Mouse (Mus musculus) kidney, postnatal 14 days (tissue): ENCODE results near the gene Trpm3.

Experiments used
- DNase-seq: peaks from one replicate; pipeline ENCODE4 v3.0.0; 2022; ENCODE audit warnings: mixed read lengths

The Trpm3 gene

DNA sequence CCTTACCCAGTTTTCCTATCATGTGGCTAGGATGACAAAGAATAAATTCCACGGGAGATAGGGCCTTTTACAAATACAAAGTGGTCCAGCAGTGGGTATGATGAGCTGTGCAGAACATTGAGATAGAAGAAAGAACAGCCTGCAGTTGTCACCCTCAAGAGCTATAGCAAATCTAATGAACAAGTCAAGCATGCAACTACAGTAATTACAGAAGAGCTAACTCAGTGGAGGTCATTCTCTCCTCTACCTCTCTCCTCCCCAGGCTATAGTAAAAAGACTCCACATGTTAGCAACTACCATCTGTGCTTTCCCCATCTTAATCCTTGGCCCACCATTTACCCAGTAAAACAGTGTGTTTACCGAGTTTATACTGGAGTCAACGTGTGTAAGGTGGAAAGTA is 629.4 kb downstream of the Trpm3 start:
- DNase-seq = no peak

DNA sequence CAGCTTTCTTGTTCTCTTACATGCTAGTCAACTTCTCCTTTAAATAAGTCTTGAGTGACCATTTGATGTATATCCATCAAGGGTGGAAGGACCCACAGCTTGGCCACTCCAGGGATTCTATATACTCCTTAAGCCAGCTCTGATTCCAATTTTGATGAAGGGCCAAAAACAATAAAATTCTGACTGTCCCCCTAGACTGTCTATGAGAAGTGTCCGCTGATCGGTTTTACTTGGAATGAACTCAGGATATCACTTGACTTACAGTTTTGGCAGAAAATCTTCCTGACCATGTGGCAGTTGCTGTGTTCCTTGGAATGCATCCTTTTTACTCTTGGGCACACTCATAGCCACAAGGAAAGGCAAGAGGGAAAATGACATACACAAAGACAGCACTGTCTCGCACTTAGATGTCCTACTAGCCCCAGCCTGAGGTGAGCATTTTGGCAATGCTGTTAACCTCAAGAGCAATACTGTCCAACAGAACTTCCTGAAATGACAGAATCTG is 636.4 kb downstream of the Trpm3 start:
- DNase-seq = no peak

DNA sequence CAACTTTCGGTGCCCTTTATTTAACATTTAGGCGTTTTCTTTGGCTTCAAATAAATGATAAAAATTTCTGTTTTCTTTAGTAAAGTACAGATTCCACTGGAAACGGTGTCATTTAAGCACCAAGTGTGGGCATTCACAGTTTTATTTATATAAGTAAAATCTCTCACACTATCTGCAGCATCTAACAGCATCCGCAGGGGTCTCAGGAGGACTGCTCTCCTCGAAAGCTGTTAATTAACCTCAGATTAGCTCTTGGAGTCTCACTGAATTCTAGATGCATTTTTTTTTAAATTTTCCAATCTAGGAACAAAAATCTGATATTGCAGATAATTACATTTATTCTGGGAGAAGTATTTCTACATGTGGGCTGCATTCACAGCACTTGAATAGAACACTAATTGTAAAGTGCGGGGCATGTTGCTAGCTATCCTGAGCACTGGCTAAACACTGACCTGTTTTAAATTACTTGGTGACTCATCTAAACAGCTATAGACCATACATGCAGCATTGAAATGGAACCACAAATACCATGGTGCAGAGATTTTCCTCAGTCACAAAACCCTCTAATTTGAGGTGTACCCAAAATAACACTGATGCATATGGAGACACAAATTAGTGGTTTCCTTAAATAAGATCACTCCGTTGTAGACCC is 641.5 kb downstream of the Trpm3 start:
- no peak for DNase-seq

DNA sequence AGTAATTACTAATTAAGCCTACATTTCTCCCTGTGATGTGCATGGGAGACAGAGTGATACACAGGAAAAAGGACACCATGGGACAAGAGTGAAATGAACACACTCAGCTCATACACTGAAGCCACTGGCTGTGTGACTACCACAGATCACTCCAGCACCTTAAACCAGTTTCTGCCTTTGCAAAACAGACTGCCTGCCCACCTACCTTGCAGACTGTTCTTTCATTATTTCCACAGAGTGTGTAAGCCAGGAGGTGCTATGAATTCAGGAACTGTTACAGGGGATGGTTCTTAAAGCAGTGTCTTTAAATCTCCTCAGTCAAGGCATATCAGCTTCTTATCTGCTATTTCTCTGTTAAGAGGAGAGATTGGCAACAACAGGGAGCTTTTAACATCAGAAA is 642.7 kb downstream of the Trpm3 start:
- DNase-seq = no peak

DNA sequence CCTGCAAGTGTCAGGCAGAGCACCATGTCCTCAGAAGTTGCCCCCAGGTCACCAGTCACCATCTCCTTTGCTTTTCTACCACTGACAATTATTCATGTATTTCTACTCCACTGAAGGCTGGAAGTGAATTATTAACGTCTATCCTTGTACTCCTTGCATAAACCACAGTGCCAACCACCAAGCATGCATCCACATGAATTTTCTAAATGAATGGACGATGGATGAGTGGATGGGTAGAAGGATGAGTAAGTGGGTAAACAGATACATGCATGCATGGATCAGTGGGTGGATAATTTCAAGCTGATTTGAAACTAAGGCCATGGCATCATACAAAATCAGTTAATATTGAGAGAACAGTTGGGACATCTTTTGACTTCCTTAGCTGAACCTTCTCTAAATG is 644.9 kb downstream of the Trpm3 start:
- DNase-seq = no peak

DNA sequence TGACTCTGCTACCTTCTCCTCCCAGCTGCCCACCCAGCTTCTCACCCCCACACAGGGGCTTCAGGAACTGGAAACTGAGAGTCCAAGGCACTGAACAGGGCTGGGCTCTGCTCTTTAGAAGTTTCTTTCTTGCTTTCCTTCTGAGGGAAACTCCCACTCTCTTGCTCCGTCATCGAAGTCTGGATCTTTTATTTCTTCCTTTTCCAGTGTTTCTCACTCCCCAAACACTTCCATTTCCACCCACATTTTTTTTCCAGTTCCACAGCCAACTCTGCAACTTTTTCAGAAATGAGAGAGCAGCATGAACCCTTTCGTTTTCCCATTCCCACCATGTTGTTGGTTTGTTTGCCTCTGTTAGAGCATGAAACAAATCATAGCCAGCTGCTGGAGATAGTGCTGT is 650.9 kb downstream of the Trpm3 start:
- no peak for DNase-seq

DNA sequence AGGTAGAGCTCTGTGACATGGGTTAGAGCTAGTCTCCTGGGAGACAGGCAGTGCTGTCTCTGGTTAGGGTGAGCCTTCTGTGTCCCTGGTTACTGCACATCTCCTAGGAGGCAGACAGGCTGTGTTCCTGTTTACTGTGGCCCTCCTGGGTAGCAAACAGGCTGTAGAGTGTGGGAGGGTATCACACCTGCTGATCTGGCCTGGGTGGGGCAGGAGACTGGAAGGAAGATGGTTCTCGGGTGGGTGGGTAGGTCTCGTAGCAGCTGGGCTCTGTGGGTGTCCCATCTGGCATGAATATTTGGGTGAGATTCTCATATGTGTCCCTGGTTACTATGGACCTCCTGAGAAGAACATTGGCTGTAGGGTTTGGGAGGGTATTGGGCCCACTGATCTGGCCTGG is 658.1 kb downstream of the Trpm3 start:
- no peak for DNase-seq

DNA sequence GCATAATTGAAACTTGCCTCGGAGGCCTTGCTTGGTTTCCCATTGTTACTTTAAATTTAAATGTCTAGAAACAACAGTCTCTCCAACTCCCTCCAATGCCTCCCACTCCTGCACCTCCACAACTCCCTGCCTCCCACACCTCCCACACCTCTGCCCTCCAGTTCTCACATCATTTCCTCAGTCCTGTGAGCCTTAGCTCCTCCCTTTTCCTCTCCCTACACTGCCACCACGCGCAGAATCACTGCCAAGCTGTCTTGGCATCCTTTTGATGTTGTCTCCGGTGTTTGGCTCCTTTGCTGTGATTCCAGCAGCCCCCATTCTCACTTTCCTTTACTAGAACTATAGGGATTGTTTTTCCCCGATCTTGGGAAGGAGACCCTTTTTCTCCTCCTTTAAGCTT is 661.6 kb downstream of the Trpm3 start:
- DNase-seq = no peak

DNA sequence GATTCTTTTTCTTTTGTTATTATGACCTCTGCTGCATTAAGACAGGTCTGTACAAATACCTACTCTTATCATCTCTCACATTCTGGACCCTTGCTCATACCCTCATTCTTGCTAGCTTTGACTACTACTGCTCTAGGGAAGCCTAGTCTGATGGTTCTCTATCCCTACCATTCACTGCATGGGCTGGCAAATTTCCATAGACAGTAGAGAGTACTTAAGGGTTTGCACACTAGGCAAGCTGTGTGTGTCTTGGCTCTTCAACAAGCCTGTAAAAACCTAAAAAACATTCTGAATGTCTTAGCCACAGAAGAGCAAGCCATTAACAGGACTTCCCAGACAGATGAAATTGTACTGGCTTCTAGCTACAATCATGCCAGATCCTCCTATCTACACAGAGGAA is 664.5 kb downstream of the Trpm3 start:
- no peak for DNase-seq

DNA sequence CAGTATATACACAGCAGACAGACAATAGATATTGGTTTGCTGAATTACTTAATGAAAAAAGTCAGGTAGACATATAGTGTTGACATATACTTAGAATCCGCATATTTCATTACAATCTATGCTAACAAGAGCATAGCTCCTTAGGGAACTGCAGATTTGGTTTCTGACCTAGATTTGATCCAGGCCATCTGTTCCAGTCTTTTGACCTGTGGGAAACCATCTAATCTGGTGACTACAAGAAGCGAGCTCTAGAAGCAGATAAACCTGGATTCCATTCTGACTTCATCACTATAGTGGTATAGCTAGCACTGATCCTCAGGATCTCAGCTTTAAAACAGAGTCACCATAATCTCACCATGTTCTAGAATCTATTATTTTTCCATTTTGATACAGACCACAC is 665.5 kb downstream of the Trpm3 start:
- no peak for DNase-seq

DNA sequence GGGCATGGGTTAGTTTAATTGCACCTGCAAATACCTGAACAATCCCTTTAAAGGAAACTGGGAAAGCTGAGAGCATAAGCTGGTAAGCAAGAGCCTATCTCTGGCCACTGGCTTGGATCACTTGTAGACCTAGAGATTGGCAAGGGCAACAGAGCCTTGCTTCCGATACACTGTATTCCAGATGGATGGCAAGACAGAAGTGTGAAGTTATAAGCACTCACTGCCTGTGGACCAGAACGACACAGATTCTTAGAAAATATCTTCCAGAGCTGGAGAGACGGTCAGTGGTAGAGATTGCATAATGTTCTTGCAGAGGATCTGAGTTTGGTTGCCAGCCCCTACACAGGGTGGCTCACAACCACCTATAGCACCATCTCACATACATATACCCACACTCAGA is 671.4 kb downstream of the Trpm3 start:
- no peak for DNase-seq

DNA sequence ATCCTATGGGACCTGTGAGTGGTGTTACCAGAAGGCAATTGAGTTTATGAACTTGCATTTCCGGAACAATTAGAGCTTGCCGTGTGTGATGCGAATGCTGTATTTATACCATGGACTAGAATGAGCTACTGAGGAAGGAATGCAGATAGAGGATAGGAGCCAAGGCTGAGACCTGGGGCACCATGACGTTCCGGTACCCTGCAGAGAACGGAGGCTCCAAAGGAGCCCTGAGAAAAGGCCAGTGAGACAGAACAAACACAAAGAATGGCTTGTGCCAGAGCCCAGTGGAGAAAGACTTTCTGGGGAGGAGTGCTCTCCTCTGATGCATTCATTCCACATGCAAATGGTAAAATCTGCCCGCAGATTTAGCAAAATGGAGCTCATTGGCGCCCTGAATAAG is 682.9 kb downstream of the Trpm3 start:
- DNase-seq = no peak

DNA sequence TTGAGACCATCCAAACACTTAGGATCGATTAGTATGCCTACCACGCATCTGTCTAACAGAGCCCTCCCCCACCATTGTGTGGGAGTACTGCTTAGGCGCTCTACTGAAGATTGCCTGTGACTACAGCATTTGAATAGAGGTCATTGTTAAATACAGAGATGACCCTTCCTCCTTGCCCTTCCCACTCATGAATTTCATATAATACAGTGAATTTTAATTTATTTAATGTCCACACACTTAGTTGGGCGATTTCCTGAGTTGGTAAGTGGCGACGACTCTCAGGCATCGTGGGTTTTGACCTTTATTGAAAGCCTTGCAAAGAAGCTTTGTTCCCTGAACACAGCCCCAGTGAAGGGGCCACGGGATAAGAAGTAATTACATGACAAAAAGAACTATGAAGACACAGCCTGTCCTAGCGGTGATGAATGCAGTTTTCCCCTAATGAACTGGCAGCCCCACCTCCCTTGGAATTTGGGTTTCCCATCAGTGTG is 684.7 kb downstream of the Trpm3 start:
- DNase-seq = no peak

DNA sequence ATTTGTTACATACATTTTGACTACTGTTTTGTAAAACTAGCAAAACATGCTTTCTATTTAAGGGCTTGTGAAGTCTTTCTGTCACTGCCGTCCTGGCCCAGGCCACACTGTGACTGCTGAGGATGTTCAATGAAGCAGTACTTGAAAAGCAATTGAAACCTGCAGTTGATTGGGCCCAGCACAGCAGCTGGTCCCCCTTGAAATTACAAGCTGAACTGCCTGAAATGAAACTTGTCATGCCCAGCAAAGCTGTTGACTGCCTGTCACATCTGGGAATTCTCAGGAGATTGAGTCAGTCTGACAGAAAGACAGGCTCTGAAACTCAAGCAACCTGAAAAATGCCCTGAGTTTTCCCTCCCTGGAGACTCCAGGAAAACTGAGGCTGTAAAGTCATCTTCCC is 687.0 kb downstream of the Trpm3 start:
- no peak for DNase-seq

DNA sequence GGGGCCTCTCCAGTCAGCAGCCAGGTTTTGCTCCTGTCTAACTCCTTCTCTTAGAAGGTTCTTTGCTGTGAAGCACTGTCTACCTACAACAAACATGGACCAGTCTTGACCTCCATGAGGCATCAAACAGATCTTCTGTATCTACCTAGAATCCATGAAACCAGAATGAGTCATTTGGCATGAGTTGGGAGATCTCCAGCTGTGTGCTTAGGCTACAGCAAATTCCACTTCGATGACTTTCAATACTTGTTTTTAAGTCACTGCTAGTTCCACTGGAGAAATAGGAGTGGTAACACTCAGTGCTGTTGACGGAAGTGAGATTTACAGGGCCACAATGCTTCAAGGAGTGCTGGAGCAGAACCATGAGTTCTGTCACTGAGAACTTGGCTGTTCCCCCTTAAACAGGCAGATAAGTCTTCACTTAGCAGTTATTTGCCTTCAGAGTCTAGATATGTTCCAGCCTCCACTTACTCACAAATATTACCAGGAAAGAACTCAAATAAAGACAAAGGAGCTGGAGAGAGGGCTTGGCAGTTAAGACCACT is 689.4 kb downstream of the Trpm3 start:
- no peak for DNase-seq

DNA sequence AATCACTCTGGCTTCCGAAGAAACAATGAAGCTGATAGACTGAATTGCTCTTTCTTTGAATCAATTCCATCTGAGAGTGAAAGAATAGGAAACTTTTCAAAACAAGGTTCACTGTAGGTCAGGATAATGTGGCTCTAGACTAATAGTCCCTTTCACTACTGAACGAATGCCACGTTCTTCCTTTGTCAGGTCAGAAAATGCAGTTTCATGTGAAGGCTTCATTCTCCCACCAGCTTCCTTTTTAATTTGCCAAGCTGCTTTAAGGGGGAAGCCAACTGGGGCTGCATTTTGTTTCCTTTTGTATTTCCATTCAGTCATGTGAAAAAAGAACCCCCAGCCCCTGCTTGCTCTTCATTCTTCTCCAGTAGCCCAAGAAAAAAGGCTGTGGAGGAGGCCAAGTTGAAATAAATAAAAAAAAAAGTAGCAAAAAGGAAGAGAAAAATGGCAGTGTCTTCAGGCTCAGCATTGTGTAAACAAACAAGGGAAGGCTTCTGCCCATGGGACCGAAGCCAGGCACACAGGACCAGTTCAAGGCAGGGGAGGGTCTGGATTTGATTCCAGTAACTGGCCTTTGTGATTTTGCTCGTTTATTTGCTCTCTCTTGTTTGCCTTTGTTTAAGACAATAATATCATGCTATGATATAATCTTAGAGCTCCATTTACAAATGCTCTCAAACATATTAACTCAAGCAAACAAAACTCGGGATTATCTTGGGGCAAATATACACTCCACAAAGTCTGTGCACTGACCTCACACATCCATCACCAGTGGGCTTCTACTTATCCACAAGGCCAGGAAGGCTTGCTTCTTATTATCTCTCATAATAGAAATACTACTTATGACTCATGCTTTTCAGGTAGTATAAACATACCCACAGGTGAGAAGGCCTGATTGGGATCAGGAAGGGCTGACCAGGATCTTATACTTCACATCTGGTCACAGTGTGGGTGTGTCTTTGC is 702.5 kb downstream of the Trpm3 start:
- DNase-seq = no peak

DNA sequence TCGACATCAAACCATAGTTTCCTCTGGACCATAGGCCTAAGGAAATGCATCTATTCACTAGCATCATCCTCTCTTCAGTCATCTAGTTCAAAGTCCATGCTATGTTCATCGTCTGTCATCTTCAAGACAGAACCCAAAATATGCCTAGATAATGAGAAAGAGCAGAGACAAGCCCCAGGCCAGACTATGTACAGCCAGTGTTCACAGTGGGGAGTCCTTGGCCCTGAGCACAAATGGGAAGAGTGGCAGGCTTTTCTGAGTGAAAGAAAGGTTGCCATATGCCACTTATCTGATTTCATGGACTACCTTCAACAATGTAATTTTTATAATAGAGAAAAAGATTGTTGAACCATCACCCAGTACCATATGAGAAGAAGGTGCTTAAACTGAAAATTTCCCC is 703.9 kb downstream of the Trpm3 start:
- no peak for DNase-seq

DNA sequence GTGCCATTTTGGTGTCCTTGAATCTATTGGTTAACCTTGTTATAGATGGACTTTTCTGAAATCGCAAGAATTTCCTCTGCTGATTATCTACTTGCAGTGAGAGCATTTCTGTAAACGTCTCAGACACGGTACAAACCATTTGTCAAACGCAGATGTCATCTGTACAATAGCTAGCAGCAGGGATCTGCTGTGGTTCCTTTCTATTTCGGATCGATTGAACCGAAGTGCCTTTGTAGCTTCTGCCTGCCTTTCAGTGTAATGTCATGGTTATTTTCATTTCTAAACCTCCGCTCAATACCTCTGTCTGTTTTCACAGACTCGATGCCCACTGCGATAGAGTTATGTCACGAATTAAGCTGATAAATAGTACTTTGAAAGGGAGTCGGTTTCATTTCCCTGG is 708.9 kb downstream of the Trpm3 start:
- DNase-seq = no peak

DNA sequence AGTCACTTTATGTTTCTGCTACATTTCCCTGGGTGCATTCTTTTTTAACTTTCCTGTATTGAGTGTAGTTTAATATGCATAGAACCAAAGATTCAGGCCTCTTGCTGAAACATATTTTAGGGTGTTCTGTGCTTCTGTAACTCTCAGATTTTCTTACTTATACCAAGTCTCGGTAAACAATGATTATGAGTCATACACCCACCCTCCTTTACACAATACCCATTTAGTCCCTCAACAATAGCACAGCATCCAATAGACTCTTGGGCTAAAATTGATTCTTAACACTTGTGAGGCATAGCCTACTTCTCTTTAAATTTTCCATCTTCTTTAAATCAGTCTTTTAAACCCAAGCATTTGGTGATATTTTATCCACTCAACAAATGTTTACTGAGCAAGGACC is 709.4 kb downstream of the Trpm3 start:
- no peak for DNase-seq

DNA sequence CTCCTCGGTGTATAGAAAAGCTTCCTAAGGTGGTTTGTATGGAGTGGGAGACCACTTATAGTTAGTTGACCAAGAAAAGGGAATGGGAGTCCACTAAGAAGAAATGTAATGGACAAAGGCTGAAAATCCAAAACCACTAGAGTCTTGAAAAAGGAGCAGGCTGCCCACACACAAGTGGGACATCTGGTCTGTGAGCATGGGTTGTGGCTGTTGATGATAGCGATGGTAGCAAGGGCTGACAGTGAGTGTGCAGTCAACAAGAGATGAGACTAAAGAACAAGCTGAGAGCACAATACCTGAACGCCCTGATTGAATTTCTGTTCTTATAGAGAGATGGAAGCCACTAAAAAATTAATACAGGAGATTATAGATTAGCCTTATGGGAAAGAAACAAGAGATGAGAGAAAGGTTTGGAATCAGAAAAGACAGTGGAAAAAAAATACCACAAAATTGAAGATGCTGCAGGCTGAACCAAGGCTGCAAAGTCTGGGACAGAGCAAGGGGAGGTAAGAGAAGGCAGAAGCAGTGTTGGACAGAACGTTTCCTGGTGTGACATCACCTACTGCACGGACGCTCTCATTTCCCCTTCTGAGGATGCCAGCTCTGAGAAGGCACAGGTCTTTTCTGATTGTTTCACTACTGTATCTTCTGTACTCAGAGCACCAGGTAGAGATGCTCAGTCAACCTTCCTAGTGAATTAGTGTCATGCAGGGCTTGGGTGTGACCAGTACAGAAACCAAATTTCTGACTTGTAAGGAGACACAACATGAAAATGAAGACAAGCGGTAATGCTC is 710.1 kb downstream of the Trpm3 start:
- DNase-seq = no peak

DNA sequence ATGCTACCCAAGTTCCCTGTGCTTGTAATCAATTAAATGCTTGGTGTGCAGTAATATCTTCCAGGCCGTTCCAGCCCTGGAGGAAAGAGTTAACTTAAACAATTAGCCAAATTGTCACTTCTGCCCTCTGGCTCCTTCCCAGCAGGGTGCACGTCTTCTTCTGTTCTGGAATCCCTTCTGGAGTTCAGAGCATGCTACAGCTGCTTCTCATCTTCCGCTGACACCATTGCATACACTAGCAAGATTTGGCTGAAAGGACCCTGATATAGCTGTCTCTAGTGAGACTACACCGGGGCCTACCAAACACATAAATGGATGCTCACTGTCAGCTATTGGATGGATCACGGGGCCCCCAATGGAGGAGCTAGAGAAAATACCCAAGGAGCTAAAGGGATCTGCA is 712.6 kb downstream of the Trpm3 start:
- peak; percentile 33 for DNase-seq

DNA sequence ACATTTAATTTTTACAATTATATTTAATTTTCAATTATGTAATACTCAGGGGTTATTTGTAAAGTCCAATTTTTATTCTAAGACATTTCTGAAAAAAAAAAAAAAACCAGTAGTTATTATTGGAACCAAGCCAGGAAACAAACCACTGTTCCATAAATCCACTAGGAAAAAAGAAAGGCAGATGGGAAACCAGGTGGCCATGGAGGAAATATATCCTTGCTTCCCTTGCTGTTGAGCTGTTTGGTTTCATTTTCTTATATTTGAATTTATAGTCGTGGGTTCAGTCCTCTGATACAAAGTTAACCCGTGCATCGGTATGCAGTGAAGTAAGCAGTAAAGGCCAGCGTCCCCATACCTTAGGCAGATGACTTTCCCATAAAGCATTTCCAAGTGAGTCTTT is 720.8 kb downstream of the Trpm3 start:
- DNase-seq = no peak

DNA sequence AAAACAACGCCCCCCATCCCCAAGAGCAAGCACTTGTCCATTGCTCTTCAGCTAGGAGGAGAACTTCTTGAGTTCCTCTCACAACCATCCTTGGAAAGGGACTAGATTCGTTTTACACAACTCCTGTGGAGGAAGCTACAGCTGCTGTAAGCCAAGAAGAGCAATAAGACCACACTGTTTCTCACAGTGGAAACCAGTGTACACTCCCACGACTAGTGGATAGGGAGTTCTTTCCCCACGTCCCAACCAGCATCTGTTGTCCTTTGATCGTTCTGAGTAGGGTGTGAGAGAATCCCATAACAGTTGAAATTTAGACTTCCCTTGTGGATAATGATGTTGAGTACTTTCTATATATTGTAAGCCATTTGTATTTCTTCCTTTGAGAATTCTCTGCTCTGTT is 728.6 kb downstream of the Trpm3 start:
- no peak for DNase-seq
